Mouse (Mus musculus) macrophage (primary cell): ENCODE data around the gene Doc2b. TPM values are rescaled to one million over a fixed set of nuclear protein-coding genes. Genes with fewer than 3 reads are reported as not detected.

Source experiments
- H3K27ac ChIP-seq: fragments of 350-480 bp; formaldehyde crosslinking; 2 replicates; pipeline ENCODE4 v1.9.0; 2021
- H3K36me3 ChIP-seq: fragments of 350-480 bp; formaldehyde crosslinking; 2 replicates; pipeline ENCODE4 v1.9.0; 2021; ENCODE audit errors: inconsistent target
- H3K4me3 ChIP-seq: fragments of 350-480 bp; formaldehyde crosslinking; 2 replicates; pipeline ENCODE4 v1.9.0; 2021; ENCODE audit errors: inconsistent target
- H3K79me2 ChIP-seq: fragments of 350-480 bp; formaldehyde crosslinking; 2 replicates; pipeline ENCODE4 v1.9.0; 2021; ENCODE audit errors: inconsistent target
- whole genome bisulfite sequencing: methylation state at CpG from one replicate; pipeline ENCODE4 v1.1.7; 2026; ENCODE audit warnings: inconsistent platforms; ENCODE audit not compliant: missing documents; 5-methylcytosine and 5-hydroxymethylcytosine counted together
- polyA plus RNA-seq: library from polyadenylated mRNA; stranded (reverse); fragments of 250-400 nt; gene quantifications from 3 replicates; pipeline ENCODE4 v1.2.4, GENCODE M21; 2018; ENCODE audit warnings: inconsistent platforms
- total RNA-seq, 78 experiments: library from RNA; depleted of rRNA; stranded (reverse); fragments of 250-400 nt; gene quantifications; 1 replicate in 9 of 78; 2 replicates in 24 of 78; 3 replicates in 43 of 78; 4 replicates in 2 of 78; pipeline ENCODE4 v1.2.4; 2018; ENCODE audit warnings: inconsistent platforms in 56 of 78

Doc2b gene
- under 1 TPM in 1 of 26 experiments, not detected in 25; 0.13 TPM for total RNA-seq (2018; cell fraction: chromatin; rRNA removed)
- not detected for total RNA-seq (2018; cell fraction: cytosol; rRNA removed)
- not detected for total RNA-seq (2018; cell fraction: nucleus; rRNA removed)
- polyA plus RNA-seq, result not detected in 3 replicates

- no peaks in the 10 kb centered on the region for H3K79me2 ChIP-seq
- WGBS, result 7% methylated on average over 36 of the region's 37 CpGs
- no peak within 1 kb of the TSS for H3K4me3 ChIP-seq
- no peaks in the 10 kb centered on the region for H3K36me3 ChIP-seq
- H3K27ac ChIP-seq, result no peak within 1 kb of the TSS
Measured at GRCm38 (mm10) chr11:75796029-75796445, at the start of gene Doc2b. Doc2b (minus strand) TSS chr11:75796049.

DNA sequence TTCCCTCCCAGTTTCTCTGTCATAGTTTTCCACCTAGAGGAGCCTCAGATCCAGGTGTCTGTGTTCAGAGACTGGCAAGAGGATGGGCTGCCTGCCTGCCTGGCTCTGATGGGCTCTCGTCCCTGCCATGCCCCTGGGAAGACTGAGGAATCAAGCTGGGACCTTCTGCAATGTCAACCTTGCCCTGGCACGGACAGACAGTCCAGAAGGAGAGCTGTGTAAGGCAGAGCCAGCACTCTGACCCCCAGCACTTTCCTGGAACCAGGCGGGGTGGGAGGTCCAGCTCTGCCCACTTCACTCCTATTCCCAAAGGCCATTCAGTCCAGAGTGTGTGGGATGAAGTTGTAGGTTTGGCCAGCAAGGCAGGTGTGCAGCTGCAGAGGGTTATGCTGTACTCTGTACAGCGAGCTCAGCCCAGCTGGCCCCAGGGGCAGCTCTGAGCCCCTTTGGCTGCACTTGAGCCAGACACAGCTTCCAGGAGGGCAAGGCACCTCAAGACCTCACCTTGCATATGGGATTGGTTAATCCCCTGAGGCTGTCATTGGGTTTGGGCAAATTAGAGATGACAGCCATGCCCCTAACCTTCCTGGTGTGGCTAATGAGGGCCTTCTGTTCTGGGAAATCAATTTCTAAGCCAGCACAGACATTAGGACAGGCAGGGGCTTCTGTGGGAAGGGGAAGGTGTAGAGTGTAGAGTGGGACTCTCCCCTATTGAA is 47.2 kb upstream of the Doc2b start:
- no peak overlapping the region for H3K27ac ChIP-seq

GRCm38 (mm10) chr11:75841503-75841902 is 45.7 kb upstream of the Doc2b start:
- 86% methylated on average over 3 of the region's 3 CpGs for WGBS
- Histone ChIP-seq H3K36me3 (no peaks in the 10 kb centered on the region), H3K79me2 (no peaks in the 10 kb centered on the region), H3K27ac (no peak overlapping the region), H3K4me3 (no peak overlapping the region)

More for the DNA sequence above, 47.2 kb upstream of the Doc2b start:
- no peak overlapping the region for H3K4me3 ChIP-seq
- WGBS, result 82% methylated on average over 4 of the region's 4 CpGs
- no peaks in the 10 kb centered on the region for H3K79me2 ChIP-seq
- no peaks in the 10 kb centered on the region for H3K36me3 ChIP-seq

- WGBS, result 95% methylated on average over 12 of the region's 12 CpGs
- H3K4me3 ChIP-seq, result no peak overlapping the region
- H3K36me3 ChIP-seq, result no peaks in the 10 kb centered on the region
- no peaks in the 10 kb centered on the region for H3K79me2 ChIP-seq
- H3K27ac ChIP-seq, result no peak overlapping the region
Measured at GRCm38 (mm10) chr11:75839536-75840430, 43.9 kb upstream of the Doc2b start.

GRCm38 (mm10) chr11:75838861-75839426 is 43.1 kb upstream of the Doc2b start:
- WGBS, result 55% methylated on average over 10 of the region's 10 CpGs
- Histone ChIP-seq H3K27ac (no peak overlapping the region), H3K36me3 (no peaks in the 10 kb centered on the region), H3K4me3 (no peak overlapping the region), H3K79me2 (no peaks in the 10 kb centered on the region)

- 42% methylated on average over 7 of the region's 11 CpGs for WGBS
- H3K27ac ChIP-seq, result no peak overlapping the region
- H3K4me3 ChIP-seq, result no peak overlapping the region
- no peaks in the 10 kb centered on the region for H3K36me3 ChIP-seq
- H3K79me2 ChIP-seq, result no peaks in the 10 kb centered on the region
Measured at GRCm38 (mm10) chr11:75836240-75836610, 40.4 kb upstream of the Doc2b start.

DNA sequence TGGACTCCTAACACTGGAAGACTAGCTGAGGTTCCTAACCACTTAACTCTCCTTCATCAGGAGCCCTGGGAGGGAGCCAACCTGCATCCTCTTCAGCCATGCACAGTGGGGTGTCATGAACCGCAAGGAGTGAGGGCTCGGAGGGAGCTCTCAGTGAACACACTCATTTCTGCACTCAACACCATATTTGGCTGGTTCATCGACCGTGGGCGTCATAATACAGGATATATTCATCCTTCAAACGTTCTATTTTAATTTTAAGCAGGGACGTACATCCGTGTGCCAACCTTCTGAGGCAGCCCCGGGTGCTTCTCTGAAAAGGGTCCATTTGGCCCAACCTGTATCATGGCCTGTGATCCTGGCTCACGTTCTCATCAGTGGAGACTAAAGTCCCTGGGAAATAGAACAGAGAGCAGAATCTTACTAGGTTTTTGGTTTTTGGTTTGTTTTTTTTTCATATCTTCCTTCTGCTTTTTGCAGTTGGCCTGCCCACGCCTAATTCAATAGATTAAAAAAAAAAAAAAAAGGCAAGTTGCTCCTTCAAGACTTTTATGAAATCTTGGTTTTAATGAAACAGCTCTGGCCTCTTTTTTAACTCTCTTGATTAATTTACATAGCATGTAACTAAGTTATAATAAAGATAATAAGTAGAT is 39.9 kb upstream of the Doc2b start:
- no peak overlapping the region for H3K4me3 ChIP-seq
- H3K79me2 ChIP-seq, result no peaks in the 10 kb centered on the region
- WGBS, result 7% methylated on average over 11 of the region's 11 CpGs
- no peaks in the 10 kb centered on the region for H3K36me3 ChIP-seq
- H3K27ac ChIP-seq, result no peak overlapping the region

DNA sequence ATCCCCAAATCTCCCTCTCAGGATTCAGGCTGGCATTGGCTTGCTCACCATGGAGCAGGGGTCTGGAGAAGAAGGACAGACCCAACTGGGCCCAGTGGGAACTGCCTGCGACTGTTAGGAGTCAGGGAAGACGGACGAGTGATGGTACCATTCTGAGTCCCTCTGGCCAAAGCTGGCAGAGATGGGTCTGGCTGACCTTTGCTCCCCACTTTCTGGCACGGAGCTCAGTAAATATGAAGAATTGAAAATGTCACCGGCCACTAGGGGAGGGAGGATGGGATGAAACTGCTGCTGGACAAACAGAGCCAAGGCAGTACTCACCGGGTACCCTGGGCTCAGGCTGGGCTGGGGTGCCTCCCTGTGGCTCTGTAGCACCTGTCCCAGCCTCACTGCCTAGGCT is 37.2 kb upstream of the Doc2b start:
- Histone ChIP-seq H3K79me2 (no peaks in the 10 kb centered on the region), H3K27ac (no peak overlapping the region), H3K36me3 (no peaks in the 10 kb centered on the region), H3K4me3 (no peak overlapping the region)
- WGBS, result 98% methylated on average over 6 of the region's 6 CpGs

DNA sequence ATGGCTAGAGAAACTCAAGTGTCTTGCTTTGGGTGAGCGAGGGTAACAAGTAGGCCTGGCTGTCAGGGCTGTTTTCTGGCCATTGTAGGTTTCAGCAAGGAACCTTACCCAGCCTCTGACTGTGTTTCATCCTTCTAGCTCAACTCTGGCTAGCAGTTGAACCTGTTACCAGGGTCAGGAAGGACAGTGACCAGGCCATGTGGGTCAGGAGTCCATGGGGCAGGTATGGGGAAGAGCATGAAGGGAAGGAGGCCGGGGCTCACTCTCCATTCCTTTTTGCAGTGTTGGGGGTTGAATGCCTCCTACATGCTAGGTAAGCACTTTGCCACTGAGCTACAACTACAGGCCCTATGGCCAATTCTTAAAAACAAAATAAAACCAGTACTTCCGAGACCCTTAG is 34.5 kb upstream of the Doc2b start:
- no peak overlapping the region for H3K4me3 ChIP-seq
- 83% methylated on average over 3 of the region's 3 CpGs for WGBS
- no peak overlapping the region for H3K27ac ChIP-seq
- no peaks in the 10 kb centered on the region for H3K79me2 ChIP-seq
- H3K36me3 ChIP-seq, result no peaks in the 10 kb centered on the region

DNA sequence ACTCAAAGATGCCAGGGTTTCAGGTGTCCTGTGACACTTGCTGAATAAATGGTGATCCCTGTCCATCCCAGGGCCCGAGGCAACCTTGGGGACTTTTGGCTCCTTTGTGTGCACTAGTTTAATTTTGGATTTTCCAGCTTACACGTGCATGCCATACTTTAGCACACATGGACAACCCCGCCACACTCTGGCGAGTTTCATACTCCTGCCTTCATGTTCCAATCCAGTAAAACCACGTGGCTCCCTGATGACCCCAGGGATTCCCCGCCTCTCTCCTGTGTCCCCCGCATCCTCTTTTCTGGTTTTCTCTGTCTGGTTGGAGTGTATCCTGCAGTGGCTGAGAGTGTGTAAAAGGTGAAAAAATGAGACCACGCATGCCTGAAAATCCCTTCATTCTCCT is 31.6 kb upstream of the Doc2b start:
- Histone ChIP-seq H3K4me3 (no peak overlapping the region), H3K36me3 (no peaks in the 10 kb centered on the region), H3K79me2 (no peaks in the 10 kb centered on the region), H3K27ac (no peak overlapping the region)
- WGBS, result 66% methylated on average over 8 of the region's 8 CpGs

GRCm38 (mm10) chr11:75823506-75823905 is 27.7 kb upstream of the Doc2b start:
- Histone ChIP-seq H3K36me3 (no peaks in the 10 kb centered on the region), H3K4me3 (no peak overlapping the region), H3K27ac (no peak overlapping the region), H3K79me2 (no peaks in the 10 kb centered on the region)
- 83% methylated on average over 5 of the region's 7 CpGs for WGBS

- Histone ChIP-seq H3K79me2 (no peaks in the 10 kb centered on the region), H3K27ac (no peak overlapping the region), H3K36me3 (no peaks in the 10 kb centered on the region), H3K4me3 (no peak overlapping the region)
- 87% methylated on average over 10 of the region's 10 CpGs for WGBS
Measured at GRCm38 (mm10) chr11:75813085-75813484, 17.2 kb upstream of the Doc2b start.

GRCm38 (mm10) chr11:75811900-75812299 is 16.1 kb upstream of the Doc2b start:
- no peak overlapping the region for H3K27ac ChIP-seq
- H3K36me3 ChIP-seq, result no peaks in the 10 kb centered on the region
- no peaks in the 10 kb centered on the region for H3K79me2 ChIP-seq
- H3K4me3 ChIP-seq, result no peak overlapping the region
- WGBS, result 83% methylated on average over 3 of the region's 3 CpGs

GRCm38 (mm10) chr11:75810526-75810925 is 14.7 kb upstream of the Doc2b start:
- Histone ChIP-seq H3K79me2 (no peaks in the 10 kb centered on the region), H3K4me3 (no peak overlapping the region), H3K36me3 (no peaks in the 10 kb centered on the region), H3K27ac (no peak overlapping the region)
- WGBS, result 98% methylated on average over 3 of the region's 3 CpGs
